Mouse (Mus musculus) heart, postnatal 14 days (tissue): ENCODE measurements around the gene Zglp1. TPM values are rescaled to one million over a fixed set of nuclear protein-coding genes. Genes with fewer than 3 reads are reported as not detected.
"Not testable (repeated sequence)": the region's sequence is repeated elsewhere in the genome, so short reads cannot be mapped to it uniquely, and the experiment has no call there.

Experiments used
- DNase-seq, 2 experiments: peaks; one replicate each; pipeline ENCODE4 v3.0.0; 2021 to 2022
- intact Hi-C: fragments of 180-260 bp; cut with DNase I; formaldehyde crosslinking; loops from one replicate; pipeline ENCODE4 v1.15.1; 2025
- total RNA-seq, 2 experiments: library from RNA; stranded (reverse); gene quantifications; 2 replicates each; pipeline ENCODE4 v1.2.3; 2021

The Zglp1 gene
- total RNA-seq, 2 experiments from 2014 or later: not detected

DNA sequence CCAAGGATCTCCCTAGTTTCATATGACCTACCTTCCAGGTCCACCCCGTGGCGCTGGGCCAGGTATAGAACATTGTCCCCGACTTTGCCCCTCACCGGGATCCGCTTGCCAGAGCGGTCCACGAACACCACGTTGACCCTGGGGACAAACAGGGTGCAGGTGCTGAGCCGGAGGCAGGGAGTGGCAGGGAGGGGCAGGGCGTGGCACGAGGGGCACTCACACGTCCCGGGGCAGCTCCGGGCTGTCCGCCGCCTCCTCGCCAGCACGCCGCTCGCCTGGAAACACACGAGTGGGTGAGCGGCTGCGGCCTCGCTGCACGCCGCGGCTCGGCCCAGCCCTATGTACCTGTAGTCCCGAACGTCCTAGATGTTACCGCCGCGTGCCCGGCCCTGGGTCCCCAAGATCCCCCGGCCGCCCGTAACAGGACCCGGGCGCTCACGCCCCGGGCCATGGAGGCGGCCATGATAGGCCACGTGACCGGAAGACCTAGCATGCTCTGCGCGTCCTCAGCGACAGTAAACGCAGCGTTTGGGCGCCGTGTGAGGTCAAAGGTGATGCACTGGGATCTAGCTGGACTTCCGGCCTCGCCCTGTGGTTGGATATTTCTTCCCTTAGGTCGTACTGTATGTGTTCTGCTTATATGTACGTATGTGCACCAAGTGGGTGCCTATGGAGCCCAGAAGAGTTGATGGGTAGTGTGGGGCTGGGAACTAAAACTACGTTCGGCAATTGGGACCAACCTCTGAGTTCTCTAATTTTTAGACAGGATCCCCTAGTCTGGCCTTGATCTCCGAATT is 6.3 kb upstream of the Zglp1 start, which contains the start of the genes Gm49373 and Fdx1l:
Gm49373 (minus strand) TSS at position 53 of the 797 bp plus-strand sequence.
Fdx1l (minus strand) TSS at position 571 of the 797 bp plus-strand sequence.
- intact Hi-C loops: loop anchor here (2.0 kb wide), 1 partner anchor 36 kb away; no protein-coding TSS in a partner anchor
- peak; percentile 87 to 91 for DNase-seq

DNA sequence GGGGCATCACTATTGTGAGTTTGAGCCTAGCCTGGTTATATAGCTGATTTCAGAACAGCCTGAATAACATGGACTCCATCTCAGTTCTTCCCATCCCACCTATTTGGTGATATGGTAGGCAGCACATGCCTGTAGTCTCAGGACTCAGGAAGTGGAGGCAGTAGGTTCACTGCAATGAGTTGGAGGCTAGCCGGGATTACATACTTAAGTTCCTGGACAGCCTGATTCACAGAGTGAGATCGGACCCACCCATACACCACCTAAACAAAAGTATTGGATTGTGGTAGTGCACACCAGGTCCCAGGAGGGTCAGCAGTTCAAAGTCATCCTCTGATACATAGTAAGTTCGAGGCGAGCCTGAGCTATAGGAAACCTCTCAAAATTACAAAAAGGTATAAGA is 5.7 kb upstream of the Zglp1 start:
- intact Hi-C loops: loop anchor here (2.0 kb wide), 1 partner anchor 36 kb away; no protein-coding TSS in a partner anchor
- DNase-seq: no peak

- intact Hi-C loops: no loop called here
- no peak for DNase-seq
Measured at GRCm38 (mm10) chr9:21062928-21063327, 4.0 kb downstream of the Zglp1 start.

GRCm38 (mm10) chr9:21051578-21051977 is 15.3 kb downstream of the Zglp1 start:
- intact Hi-C loops: no loop called here
- DNase-seq: no peak

DNA sequence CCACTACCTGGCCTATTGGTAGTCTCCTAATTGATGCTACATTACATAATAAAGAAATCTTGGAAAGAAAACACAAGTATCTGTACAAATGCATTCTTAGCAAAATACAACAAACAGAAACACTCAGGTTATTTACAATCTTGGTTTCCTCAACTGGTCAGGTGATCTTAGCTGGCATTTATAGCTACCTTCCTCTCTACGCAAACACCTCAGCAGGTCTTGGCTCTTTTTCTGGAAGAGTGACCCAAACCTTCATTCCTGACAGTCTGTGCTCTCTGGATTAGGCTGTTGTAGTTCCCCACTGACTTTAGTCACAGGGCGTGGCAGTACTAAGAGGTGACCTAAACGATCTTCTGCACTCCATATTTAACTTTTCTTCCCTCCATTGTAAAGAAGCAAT is 21.7 kb downstream of the Zglp1 start:
- no peak for DNase-seq
- intact Hi-C loops: no loop called here

GRCm38 (mm10) chr9:21044785-21045184 is 22.1 kb downstream of the Zglp1 start:
- intact Hi-C loops, DNase-seq: not testable (repeated sequence)

- intact Hi-C loops: no loop called here
- no peak for DNase-seq
Measured at GRCm38 (mm10) chr9:21043563-21043962, 23.3 kb downstream of the Zglp1 start.

GRCm38 (mm10) chr9:21041308-21041707 is 25.6 kb downstream of the Zglp1 start:
- DNase-seq: no peak
- intact Hi-C loops: no loop called here

DNA sequence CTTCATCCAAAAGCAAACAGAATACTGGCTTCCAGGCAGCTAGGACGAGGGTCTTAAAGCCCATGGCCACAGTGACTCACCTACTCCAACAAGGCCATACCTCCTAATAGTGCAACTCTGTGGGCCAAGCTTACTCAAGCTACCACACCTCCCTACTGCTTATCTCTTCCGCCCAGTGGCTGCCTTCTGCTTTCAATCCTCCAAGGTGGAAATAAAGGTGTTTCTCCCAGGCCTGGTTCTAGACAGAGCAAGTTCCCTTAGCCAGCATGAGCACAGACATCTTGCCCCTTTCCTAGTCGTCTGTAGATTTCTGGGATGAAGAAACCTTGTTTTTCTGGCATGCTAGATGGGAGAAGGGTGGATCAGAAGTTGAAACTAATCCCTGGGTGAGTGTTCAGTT is 27.1 kb downstream of the Zglp1 start:
- no peak for DNase-seq
- intact Hi-C loops: no loop called here

- DNase-seq: peak; percentile 61 to 72
Measured at GRCm38 (mm10) chr9:21037481-21037891, 29.4 kb downstream of the Zglp1 start.

DNA sequence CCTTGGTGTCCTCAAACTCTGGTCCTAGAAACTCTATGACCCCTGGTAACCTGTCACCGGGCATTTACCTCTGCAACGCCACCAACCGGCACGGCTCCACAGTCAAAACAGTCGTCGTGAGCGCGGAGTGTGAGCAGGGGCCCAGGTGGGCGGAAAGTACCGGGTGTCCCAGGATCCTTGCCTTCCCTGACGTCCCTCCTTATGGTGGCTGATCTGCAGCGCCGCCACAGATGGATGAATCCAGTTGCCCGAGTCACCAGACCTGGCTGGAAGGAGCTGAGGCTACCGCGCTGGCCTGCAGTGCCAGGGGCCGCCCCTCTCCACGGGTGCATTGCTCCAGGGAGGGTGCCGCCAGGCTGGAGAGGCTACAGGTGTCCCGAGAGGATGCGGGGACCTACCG is 30.2 kb downstream of the Zglp1 start:
- intact Hi-C loops: loop anchor here (2.0 kb wide), 1 partner anchor 36 kb away; the partner anchor contains the start of genes Fdx1l and Gm49373
- no peak for DNase-seq

More at GRCm38 (mm10) chr9:21037481-21037891, 29.4 kb downstream of the Zglp1 start:
- intact Hi-C loops: loop anchor here (2.0 kb wide), 1 partner anchor 35 kb away; the partner anchor contains the start of genes Fdx1l and Gm49373

DNA sequence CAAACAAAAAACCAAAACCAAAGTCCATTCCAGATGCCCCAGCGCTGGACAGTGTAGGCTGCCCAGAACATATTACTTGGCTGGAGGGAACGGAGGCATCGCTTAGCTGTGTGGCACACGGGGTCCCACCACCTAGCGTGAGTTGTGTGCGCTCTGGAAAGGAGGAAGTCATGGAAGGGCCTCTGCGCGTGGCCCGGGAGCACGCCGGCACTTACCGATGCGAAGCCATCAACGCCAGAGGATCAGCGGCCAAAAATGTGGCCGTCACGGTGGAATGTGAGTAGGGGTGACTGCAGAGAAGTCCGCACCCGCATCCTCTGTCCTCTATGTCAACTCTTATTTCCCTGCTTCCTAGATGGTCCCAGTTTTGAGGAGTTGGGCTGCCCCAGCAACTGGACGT is 30.7 kb downstream of the Zglp1 start:
- DNase-seq: no peak
- intact Hi-C loops: loop anchor here (2.0 kb wide), 1 partner anchor 37 kb away; the partner anchor contains the start of genes Fdx1l and Gm49373

- intact Hi-C loops: no loop called here
- DNase-seq: no peak
Measured at GRCm38 (mm10) chr9:21035586-21035985, 31.3 kb downstream of the Zglp1 start.

DNA sequence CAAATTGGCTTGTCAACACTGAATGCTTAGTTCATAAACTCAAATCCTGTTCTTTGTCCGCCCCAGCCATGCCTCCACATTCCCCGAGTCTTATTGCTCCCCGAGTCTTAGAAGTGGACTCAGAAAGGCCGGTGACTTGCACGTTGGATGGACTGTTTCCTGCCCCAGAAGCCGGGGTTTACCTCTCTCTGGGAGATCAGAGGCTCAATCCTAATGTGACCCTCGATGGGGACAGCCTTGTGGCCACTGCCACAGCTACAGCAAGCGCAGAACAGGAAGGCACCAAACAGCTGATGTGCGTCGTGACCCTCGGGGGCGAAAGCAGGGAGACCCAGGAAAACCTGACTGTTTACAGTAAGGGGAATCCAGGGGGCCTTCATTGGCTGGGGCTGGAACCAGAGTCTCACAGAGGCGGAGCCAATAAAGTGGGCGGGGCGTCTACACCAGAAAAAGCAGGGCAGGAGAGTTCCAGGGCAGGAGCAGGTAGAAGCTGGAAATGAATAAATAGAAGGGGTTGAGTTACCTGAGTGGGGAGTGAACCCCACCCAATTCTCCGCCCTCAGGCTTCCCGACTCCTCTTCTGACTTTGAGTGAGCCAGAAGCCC is 32.3 kb downstream of the Zglp1 start:
- DNase-seq: no peak
- intact Hi-C loops: loop anchor here (5.0 kb wide), 1 partner anchor 58 kb away; the partner anchor contains the start of genes Gm38431 and Raver1

DNA sequence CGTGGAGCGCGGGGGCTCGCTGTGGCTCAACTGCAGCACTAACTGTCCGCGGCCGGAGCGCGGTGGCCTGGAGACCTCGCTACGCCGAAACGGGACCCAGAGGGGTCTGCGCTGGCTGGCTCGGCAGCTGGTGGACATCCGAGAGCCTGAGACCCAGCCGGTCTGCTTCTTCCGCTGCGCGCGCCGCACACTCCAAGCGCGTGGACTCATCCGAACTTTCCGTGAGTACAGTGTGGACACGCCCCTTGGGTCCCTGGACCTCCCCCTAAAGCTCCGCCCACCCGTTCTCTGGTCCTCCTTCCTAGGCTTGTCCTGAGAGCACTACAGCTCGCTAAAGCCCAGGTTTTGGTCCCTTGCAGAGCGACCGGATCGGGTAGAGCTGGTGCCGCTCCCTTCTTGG is 33.8 kb downstream of the Zglp1 start:
- peak; percentile 81 to 89 for DNase-seq
- intact Hi-C loops: loop anchor here (5.0 kb wide), 1 partner anchor 59 kb away; the partner anchor contains the start of genes Gm38431 and Raver1

GRCm38 (mm10) chr9:21032491-21032890 is 34.4 kb downstream of the Zglp1 start:
- intact Hi-C loops: loop anchor here (5.0 kb wide), 1 partner anchor 60 kb away; the partner anchor contains the start of genes Gm38431 and Raver1
- no peak for DNase-seq

- intact Hi-C loops: loop anchor here (2.0 to 5.0 kb wide), 2 partner anchors 60 to 105 kb away; partner anchors contain the start of genes Gm38431 and Raver1
- DNase-seq: peak in 1 of 2 experiments; percentile 35
Measured at GRCm38 (mm10) chr9:21031896-21032351, 35.0 kb downstream of the Zglp1 start, which contains the start of gene Icam5. Icam5 (plus strand) TSS chr9:21032073.

DNA sequence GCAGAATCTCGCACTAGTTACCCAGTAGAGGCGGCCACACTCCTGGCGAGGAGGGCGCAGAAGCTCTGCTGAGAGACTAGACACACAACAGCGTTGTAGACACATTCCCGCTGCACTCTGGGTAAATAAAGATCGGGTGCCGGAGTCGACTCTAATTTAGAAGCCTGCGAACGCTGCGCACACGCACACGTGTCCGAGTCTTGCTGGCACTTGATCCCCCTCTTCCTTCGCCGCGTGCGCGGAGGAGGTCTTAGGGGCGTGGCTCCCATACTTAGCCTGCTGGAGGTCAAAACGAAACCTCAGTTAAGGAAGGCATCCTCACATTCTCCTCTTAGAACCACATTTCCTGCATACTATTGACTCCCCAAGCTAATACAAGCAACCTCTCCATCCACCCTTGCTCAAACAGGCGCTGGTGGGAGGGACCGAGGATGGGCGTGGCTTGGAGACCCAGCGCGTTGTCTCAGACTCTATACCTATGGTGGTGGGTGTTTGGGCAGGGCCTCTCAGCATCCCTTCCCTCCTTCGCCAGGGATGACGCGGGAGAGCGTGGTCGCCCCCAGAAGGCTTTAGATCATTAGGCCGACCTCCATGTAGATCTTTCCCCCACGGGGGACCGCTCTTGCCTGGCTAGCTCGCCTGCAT is 35.5 kb downstream of the Zglp1 start:
- DNase-seq: peak; percentile 57 to 59
- intact Hi-C loops: loop anchor here (2.0 to 5.0 kb wide), 2 partner anchors 61 to 105 kb away; partner anchors contain the start of genes Gm38431 and Raver1

DNA sequence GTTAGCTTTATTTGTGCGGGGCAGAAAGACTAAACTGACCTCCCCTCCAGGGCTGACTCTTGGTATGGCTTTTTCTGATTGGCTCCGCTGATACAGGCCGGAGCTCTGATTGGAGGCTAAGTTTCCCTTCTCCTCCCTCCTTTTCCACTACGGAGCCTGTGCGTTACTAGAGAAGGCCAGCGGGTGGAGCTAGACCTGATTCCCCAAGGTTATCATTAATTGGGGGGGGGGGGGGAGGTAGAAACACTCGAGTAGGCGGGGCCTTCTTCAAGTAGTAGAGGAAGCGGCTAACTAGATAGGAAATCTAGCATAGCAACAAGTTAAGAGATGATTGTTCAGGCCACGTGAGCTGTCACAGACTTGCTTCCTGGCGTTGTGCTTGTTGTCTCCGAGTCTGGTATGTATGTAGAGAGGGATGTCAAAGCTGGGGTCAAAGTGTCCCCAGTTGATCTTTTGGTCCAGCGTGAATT is 36.1 kb downstream of the Zglp1 start:
- intact Hi-C loops: loop anchor here (2.0 to 5.0 kb wide), 2 partner anchors 61 to 106 kb away; partner anchors contain the start of genes Gm38431 and Raver1
- peak; percentile 83 to 89 for DNase-seq
